Mouse (Mus musculus) heart, postnatal 10 days (tissue): Measurements from ENCODE around the gene Mta1. TPM values are rescaled to one million over a fixed set of nuclear protein-coding genes. Genes with fewer than 3 reads are reported as not detected.

Source experiments
- DNase-seq, 2 experiments: peaks; one replicate each; pipeline ENCODE4 v3.0.0; 2021
- intact Hi-C: fragments of 180-260 bp; cut with DNase I; formaldehyde crosslinking; loops from one replicate; pipeline ENCODE4 v1.15.1; 2025
- total RNA-seq, 2 experiments: library from RNA; stranded (reverse); gene quantifications; 2 replicates each; pipeline ENCODE4 v1.2.3; 2021

The Mta1 gene
- total RNA-seq, 2 experiments from 2014 or later, result 50.1 TPM

- no peak for DNase-seq
- intact Hi-C loops, result no loop called here
Measured at GRCm38 (mm10) chr12:113090053-113090452, 8.0 kb upstream of the Mta1 start.

GRCm38 (mm10) chr12:113097040-113097439 lies 1.0 kb upstream of the Mta1 start:
- no peak for DNase-seq
- intact Hi-C loops, result no loop called here

GRCm38 (mm10) chr12:113098530-113099151 lies 563 bp downstream of the Mta1 start:
- DNase-seq, result peak; percentile 45 to 48
- intact Hi-C loops, result no loop called here

GRCm38 (mm10) chr12:113099470-113100237 lies 1.6 kb downstream of the Mta1 start:
- intact Hi-C loops, result no loop called here
- no peak for DNase-seq

- intact Hi-C loops, result no loop called here
- peak; percentile 69 to 70 for DNase-seq
Measured at GRCm38 (mm10) chr12:113100448-113101076, 2.5 kb downstream of the Mta1 start.

GRCm38 (mm10) chr12:113101251-113101960 lies 3.3 kb downstream of the Mta1 start:
- DNase-seq, result no peak
- intact Hi-C loops, result no loop called here

- DNase-seq, result peak; percentile 63 to 77
- intact Hi-C loops, result loop anchor here (2.0 kb wide), 1 partner anchor 98 kb away; no protein-coding TSS in a partner anchor
Measured at GRCm38 (mm10) chr12:113102461-113102860, 4.4 kb downstream of the Mta1 start.

- DNase-seq, result no peak
- intact Hi-C loops, result loop anchor here (2.0 kb wide), 1 partner anchor 99 kb away; no protein-coding TSS in a partner anchor
Measured at GRCm38 (mm10) chr12:113103846-113104451, 5.9 kb downstream of the Mta1 start.

GRCm38 (mm10) chr12:113106386-113106785 lies 8.3 kb downstream of the Mta1 start:
- DNase-seq, result no peak
- intact Hi-C loops, result no loop called here

- DNase-seq, result no peak
- intact Hi-C loops, result no loop called here
Measured at GRCm38 (mm10) chr12:113107431-113108124, 9.5 kb downstream of the Mta1 start.

GRCm38 (mm10) chr12:113108528-113109283 lies 10.6 kb downstream of the Mta1 start:
- intact Hi-C loops, result no loop called here
- DNase-seq, result no peak

GRCm38 (mm10) chr12:113109801-113110200 lies 11.7 kb downstream of the Mta1 start:
- intact Hi-C loops, result no loop called here
- no peak for DNase-seq

GRCm38 (mm10) chr12:113114141-113114540 lies 16.1 kb downstream of the Mta1 start:
- intact Hi-C loops, result no loop called here
- DNase-seq, result no peak

GRCm38 (mm10) chr12:113114856-113115538 lies 16.9 kb downstream of the Mta1 start:
- intact Hi-C loops, result no loop called here
- no peak for DNase-seq

GRCm38 (mm10) chr12:113119516-113120410 lies 21.7 kb downstream of the Mta1 start:
- DNase-seq, result peak; percentile 90 to 93
- intact Hi-C loops, result loop anchor here (1.0 kb wide), 1 partner anchor 37 kb away; the partner anchor contains the start of gene Tedc1

- DNase-seq, result no peak
- intact Hi-C loops, result no loop called here
Measured at GRCm38 (mm10) chr12:113124726-113125125, 26.6 kb downstream of the Mta1 start.

GRCm38 (mm10) chr12:113130732-113131131 lies 32.7 kb downstream of the Mta1 start:
- intact Hi-C loops, result no loop called here
- no peak for DNase-seq

- intact Hi-C loops, result no loop called here
- no peak for DNase-seq
Measured at GRCm38 (mm10) chr12:113131601-113132000, 33.5 kb downstream of the Mta1 start.
